Mouse (Mus musculus): ENCODE measurements at regions not wholly inside any gene's neighbourhood (a gene's known extent, or its start where the extent isn't known, plus 50 kb on each side); places are given as distances from the start of the nearest gene placed in this dataset.

- Histone ChIP-seq H3K4me3 (ENCODE audit: low read depth, low read length) (no peak overlapping the region), H3K36me3 (ENCODE audit: control insufficient read depth, insufficient read depth, low read length) (no peaks in the 10 kb centered on the region), H3K4me2 (no peak overlapping the region), H3K27ac (ENCODE audit: low read depth, low read length) (no peak overlapping the region), H3K9me3 (ENCODE audit: control insufficient read depth, low read length) (no peaks in the 10 kb centered on the region), H3K27me3 (replicated peaks; ENCODE audit: control insufficient read depth, insufficient read depth, low read length) (no peaks in the 10 kb centered on the region), H3K9ac (ENCODE audit: low read depth, low read length) (no peak overlapping the region), H3K4me1 (replicated peaks; ENCODE audit: control insufficient read depth, insufficient read depth, low read length) (no peaks in the 10 kb centered on the region)
- ATAC-seq (replicated peaks; ENCODE audit: low FRiP score), result no peak
- DNase-seq (ENCODE audit: low spot score), result no peak
Observed at GRCm38 (mm10) chr4:64945547-64945946, 178.4 kb upstream of the Pappa start.

- Histone ChIP-seq H3K9ac (ENCODE audit: low read depth, low read length) (no peak overlapping the region), H3K4me1 (replicated peaks; ENCODE audit: control insufficient read depth, insufficient read depth, low read length) (no peaks in the 10 kb centered on the region), H3K27me3 (replicated peaks; ENCODE audit: control insufficient read depth, insufficient read depth, low read length) (no peaks in the 10 kb centered on the region), H3K27ac (ENCODE audit: low read depth, low read length) (no peak overlapping the region), H3K4me2 (no peak overlapping the region), H3K9me3 (ENCODE audit: control insufficient read depth, low read length) (no peaks in the 10 kb centered on the region), H3K4me3 (ENCODE audit: low read depth, low read length) (no peak overlapping the region), H3K36me3 (ENCODE audit: control insufficient read depth, insufficient read depth, low read length) (no peaks in the 10 kb centered on the region)
- no peak for DNase-seq (ENCODE audit: low spot score)
- no peak for ATAC-seq (replicated peaks; ENCODE audit: low FRiP score)
Observed at GRCm38 (mm10) chr4:64952651-64953050, 171.3 kb upstream of the Pappa start.

GRCm38 (mm10) chr4:64958843-64959242, 165.1 kb upstream of the Pappa start:
- ATAC-seq (replicated peaks; ENCODE audit: low FRiP score) (no peak), DNase-seq (ENCODE audit: low spot score) (no peak)
- 70% methylated on average over 4 of the region's 4 CpGs for WGBS
- no peaks in the 10 kb centered on the region for H3K36me3 ChIP-seq (ENCODE audit: control insufficient read depth, insufficient read depth, low read length)
- no peaks in the 10 kb centered on the region for H3K9me3 ChIP-seq (ENCODE audit: control insufficient read depth, low read length)
- no peak overlapping the region for H3K4me3 ChIP-seq (ENCODE audit: low read depth, low read length)
- no peaks in the 10 kb centered on the region for H3K4me1 ChIP-seq (replicated peaks; ENCODE audit: control insufficient read depth, insufficient read depth, low read length)
- no peak overlapping the region for H3K9ac ChIP-seq (ENCODE audit: low read depth, low read length)
- no peaks in the 10 kb centered on the region for H3K27me3 ChIP-seq (replicated peaks; ENCODE audit: control insufficient read depth, insufficient read depth, low read length)
- no peak overlapping the region for H3K4me2 ChIP-seq
- H3K27ac ChIP-seq (ENCODE audit: low read depth, low read length), result no peak overlapping the region

GRCm38 (mm10) chr4:64961796-64962195, 162.2 kb upstream of the Pappa start:
- Histone ChIP-seq H3K9me3 (ENCODE audit: control insufficient read depth, low read length) (no peaks in the 10 kb centered on the region), H3K9ac (ENCODE audit: low read depth, low read length) (no peak overlapping the region), H3K36me3 (ENCODE audit: control insufficient read depth, insufficient read depth, low read length) (no peaks in the 10 kb centered on the region), H3K27me3 (replicated peaks; ENCODE audit: control insufficient read depth, insufficient read depth, low read length) (no peaks in the 10 kb centered on the region), H3K4me3 (ENCODE audit: low read depth, low read length) (no peak overlapping the region), H3K4me2 (no peak overlapping the region), H3K27ac (ENCODE audit: low read depth, low read length) (no peak overlapping the region), H3K4me1 (replicated peaks; ENCODE audit: control insufficient read depth, insufficient read depth, low read length) (no peaks in the 10 kb centered on the region)
- ATAC-seq (replicated peaks; ENCODE audit: low FRiP score), result no peak
- no peak for DNase-seq (ENCODE audit: low spot score)
- 69% methylated on average over 4 of the region's 4 CpGs for WGBS

All from liver, embryonic 11.5 days (tissue).